Mouse (Mus musculus): ENCODE data around the gene Paqr4. TPM values are rescaled to one million over a fixed set of nuclear protein-coding genes. Genes with fewer than 3 reads are reported as not detected.

Gene Paqr4
- 6.6 and 11.9 TPM in 2 replicates for polyA plus RNA-seq (2012)

DNA sequence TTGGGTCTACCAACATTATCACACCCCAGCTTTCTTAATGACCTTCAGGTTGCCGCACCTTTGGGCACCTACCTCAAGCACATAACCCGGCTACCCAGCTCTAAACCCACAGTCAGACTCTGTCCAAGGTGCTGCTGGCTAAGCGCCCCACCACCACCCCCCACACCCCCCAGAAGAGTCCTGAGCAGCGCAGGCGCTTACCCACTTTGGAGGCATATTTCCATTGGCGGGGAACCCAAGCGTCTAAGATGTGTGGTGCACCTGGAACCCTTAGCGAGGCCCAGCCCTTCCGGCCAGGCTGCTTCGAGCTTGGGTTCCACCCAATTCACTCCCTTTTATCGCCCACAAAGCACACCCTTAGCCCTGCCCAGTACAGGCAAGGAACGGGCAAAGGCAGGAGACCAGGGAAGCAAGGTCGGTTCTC is at the start of gene Paqr4:
Gene Paqr4 (minus strand): TSS at position 270 of the 424 bp plus-strand sequence.

DNA sequence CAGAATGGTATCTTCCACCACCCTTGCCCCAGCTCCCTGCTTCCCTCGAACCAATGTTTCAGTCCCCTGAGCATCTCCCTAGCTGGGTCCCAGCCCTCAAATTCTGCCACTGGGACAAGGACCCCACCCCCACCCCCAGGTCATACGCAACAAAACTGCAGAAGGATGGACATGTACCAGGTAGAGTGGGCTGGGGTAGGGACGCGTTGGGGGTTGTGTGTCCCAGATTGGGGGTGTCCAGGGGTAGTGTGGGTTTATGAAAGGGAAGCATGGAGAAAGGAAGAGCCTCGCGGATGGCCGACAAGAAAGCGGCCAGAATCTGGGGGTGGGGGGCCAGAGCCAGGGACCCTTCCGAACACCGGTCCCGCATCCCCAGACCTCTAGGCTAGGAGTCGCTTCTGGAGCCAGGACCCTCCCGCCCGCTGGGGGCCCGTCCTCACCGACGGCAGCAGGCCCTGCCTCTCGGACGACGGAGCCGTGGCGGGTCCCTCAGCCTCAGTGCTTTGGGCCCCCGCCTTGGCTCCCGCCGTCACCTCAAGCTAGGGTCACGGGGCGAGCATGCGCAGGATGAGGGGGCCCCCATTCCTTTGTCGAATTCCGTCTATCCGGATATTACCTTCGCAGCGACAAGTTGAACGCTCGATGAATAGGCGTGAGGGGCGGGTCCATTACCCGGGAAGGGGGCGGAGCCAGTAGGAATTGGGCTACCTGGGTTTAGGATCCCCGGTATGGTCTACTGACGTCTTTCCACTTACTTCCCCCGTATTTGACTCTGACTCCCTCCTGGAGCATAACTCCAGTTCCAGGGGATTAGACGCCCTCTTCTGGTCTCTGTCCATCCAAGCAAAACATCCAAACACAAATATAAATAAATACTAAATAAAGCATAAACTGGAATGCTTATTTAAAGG is 45.1 kb upstream of the Paqr4 start, which contains the start of gene Flywch2:
Gene Flywch2 (minus strand): TSS at position 521 of the 911 bp plus-strand sequence.

DNA sequence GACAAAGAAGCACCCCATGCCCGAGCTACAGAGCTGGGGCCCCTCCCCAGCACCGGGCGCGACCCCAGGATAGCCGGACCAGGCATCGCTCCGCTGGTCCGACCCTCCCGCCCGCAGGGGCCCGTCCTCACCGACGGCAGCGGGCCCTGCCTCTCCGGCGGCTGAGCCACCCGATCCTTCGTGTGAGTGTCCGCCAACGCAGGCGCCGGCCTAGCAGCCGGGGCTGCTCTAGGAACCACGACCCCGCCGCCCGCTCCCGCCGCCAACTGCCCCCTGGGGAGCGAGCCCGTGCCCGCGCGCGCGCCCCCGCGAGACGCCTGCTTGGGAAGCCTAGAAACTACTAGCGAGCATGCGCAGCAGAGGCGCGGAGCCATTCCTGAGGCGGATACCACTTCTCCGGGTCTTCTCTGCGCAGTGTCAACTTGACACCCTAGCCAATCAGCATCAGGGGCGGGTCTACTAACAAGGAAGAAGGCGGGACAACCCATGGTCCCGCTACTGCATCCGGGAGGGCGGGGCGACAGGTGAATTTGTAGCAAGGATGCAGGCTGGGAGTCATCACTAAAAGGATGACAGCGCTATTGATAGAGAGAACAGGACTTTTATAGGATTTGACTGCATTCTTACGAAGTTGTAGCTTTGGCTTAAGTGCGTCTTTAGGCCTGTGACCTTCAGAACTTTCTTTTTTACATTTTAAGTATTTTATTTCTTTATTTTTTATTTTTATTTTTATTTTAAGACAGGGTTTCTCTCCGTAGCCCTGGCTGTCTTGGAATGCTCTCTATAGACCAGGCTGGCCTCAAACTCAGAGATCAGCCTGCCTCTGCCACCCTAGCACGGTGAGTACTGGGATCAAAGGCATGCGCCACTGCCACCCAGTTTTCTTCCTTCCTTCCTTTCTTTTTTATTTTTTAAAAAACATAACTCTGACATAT is 30.9 kb upstream of the Paqr4 start, which contains the start of gene Flywch1:
Gene Flywch1 (minus strand): TSS at position 319 of the 935 bp plus-strand sequence.

DNA sequence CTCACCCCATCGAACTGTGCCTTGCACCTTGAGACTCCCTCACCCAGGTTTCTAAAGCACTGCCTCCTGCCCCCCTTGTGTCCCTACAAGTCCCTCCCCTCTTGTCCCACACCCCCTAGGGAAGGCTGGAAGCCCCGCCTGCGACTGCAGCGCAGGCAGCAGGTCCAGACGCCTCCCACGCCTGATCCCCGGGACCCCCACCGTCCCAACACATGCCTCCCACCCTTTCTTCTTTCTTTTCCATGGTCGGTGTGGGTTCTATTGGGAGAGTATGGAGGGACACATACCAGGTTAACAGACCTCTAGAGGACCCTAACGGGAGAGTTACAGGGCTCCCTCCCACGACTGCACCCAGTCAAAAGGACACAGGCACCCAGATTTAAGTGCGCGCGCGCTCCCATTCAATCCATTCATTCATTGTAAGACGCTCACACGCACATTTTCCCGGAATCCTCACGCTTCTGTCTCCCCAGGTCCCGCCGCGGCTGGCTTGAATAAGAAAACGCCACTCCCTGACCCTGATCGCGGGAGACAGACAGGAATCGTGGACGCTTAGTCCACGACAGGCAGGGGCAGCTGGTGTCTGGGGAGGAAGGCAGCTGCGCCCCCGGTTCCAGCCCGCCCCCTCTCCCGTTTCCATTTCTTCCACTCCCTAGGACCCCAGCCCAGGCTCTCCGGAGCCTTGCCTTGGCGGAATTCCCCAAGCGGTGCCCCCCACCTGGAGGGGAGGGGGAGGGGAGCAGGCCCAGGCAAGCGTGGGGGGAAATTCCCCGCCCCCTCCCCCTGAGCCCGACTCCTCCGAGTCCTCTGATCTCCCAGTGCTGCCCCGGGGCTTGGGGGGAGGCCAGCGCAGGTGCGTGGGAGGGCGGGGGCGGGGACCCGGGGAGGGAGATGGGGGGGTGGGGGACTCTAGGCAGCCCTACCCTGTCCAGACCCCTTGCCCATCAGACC is 4.9 kb upstream of the Paqr4 start, which contains the start of gene Kremen2:
Gene Kremen2 (minus strand): TSS at position 533 of the 951 bp plus-strand sequence.

DNA sequence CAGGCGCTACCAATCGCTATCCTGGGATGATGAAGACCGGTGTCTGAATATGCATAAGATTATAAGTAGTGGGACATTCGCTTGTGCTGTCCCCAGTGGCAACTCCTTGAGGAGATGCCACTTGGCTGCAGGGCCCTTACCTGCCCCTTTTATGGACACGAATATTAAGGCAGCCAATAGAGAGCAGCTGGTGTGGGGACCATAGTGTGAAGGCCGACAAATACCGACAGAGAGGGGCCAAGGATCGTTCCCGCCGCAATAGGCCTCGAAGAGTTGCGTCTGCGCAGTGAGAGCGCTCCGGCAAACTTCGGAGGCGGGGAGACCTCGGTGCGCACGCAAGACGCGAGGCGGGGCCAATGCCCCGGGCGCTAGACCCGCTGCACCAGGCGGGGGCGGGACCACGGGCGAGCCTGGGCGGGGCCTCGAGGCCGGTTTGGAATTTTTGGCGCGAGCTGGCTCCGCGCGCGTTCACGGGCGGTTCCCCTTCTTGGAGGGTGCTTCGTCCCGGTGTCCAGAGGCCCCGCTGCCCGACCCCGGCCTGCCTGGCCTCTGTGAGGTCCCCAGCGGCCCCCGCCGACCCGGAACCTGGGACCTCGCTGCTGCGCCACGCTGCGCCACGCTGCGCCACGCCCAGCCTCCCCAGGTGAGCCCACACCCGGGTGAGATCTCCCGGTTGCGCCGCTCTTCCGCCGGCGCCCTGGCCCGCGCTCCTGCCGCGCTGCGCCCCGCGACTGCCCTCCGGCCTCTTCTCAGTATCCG is 14.5 kb downstream of the Paqr4 start, which contains the start of gene Pkmyt1:
Gene Pkmyt1 (plus strand): TSS at position 338 of the 759 bp plus-strand sequence.

DNA sequence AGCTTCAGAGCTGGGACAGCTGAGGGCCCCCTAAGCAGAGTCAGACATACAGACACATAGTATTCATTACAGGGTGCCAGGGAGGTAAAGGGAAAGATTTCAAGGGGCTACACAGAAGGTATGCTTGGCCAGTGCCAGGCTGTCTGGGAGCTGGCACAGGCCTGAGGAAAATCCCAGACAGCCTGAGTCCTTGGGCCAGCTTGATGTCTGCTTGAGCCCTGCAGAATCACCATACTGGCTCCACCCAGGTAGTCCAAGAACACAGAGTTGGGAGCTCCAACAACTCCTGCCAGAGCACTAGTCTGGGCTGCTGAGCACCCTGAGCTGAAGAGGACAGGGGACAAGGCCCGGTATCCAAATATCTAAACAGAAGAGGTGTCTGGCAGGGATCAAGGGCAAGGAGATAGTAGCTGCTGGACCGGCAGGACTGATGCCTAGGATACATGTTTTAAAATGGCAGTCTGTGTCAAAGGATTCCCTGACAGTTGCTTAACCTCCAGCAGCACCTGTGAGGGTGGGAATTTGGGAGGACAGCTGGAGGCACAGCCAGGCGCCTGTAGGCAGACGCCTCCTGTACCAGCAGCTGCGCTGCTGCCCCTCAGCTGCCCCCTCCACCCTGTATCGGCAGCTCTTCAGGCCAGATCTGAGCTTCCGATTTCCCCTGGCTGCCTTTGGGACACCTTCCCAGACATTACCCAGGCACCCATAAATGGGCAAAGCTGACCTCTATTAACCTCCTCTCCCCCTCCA is 18.1 kb downstream of the Paqr4 start, which contains the start of gene 1520401A03Rik:
Gene 1520401A03Rik (minus strand): TSS at position 408 of the 750 bp plus-strand sequence.

Other genes starting within 250 kb of the Paqr4 start
- 14.9 and 16.4 TPM in 2 replicates for gene Zfp213, start 176.6 kb downstream of the Paqr4 start, polyA plus RNA-seq (2012)
- gene Zfp13, start 141.4 kb downstream of the Paqr4 start, polyA plus RNA-seq (2012), result 0.21 and 0.53 TPM in 2 replicates
- gene Zscan10, start 140.0 kb downstream of the Paqr4 start, polyA plus RNA-seq (2012), result 0.04 TPM in 1 of 2 replicates, not detected in the other
- 3.6 and 6.2 TPM in 2 replicates for gene Mmp25, start 95.6 kb downstream of the Paqr4 start, polyA plus RNA-seq (2012)
- gene Bicdl2, start 80.4 kb downstream of the Paqr4 start, polyA plus RNA-seq (2012), result 0.12 TPM in 1 of 2 replicates, not detected in the other
- gene Hcfc1r1, start 67.3 kb downstream of the Paqr4 start, polyA plus RNA-seq (2012), result 198 and 201 TPM in 2 replicates
- 85.4 and 101 TPM in 2 replicates for gene Thoc6, start 67.0 kb downstream of the Paqr4 start, polyA plus RNA-seq (2012)
- gene Tnfrsf12a, start 63.4 kb downstream of the Paqr4 start, polyA plus RNA-seq (2012), result 59.9 and 90.1 TPM in 2 replicates
- not detected in 2 replicates for gene Cldn6, start 61.6 kb downstream of the Paqr4 start, polyA plus RNA-seq (2012)
- not detected in 2 replicates for gene Cldn9, start 56.8 kb downstream of the Paqr4 start, polyA plus RNA-seq (2012)
- gene 1520401A03Rik, start 18.1 kb downstream of the Paqr4 start, polyA plus RNA-seq (2012), result 0.04 TPM in 1 of 2 replicates, not detected in the other
- 234 and 248 TPM in 2 replicates for gene Pkmyt1, start 14.5 kb downstream of the Paqr4 start, polyA plus RNA-seq (2012)
- gene Kremen2, start 5.0 kb upstream of the Paqr4 start, polyA plus RNA-seq (2012), result 0.10 and 0.19 TPM in 2 replicates
- 48.3 and 66.6 TPM in 2 replicates for gene Flywch1, start 30.7 kb upstream of the Paqr4 start, polyA plus RNA-seq (2012)
- 13.9 and 18.9 TPM in 2 replicates for gene Flywch2, start 45.2 kb upstream of the Paqr4 start, polyA plus RNA-seq (2012)
- 226 and 408 TPM in 2 replicates for gene Srrm2, start 49.7 kb upstream of the Paqr4 start, polyA plus RNA-seq (2012)
- 607 and 611 TPM in 2 replicates for gene Elob, start 88.3 kb upstream of the Paqr4 start, polyA plus RNA-seq (2012)
- not detected in 2 replicates for gene Prss33, start 95.2 kb upstream of the Paqr4 start, polyA plus RNA-seq (2012)
- gene Prss32, start 103.0 kb upstream of the Paqr4 start, polyA plus RNA-seq (2012), result not detected in 2 replicates
- gene Prss41, start 103.3 kb upstream of the Paqr4 start, polyA plus RNA-seq (2012), result not detected in 2 replicates
- gene Prss21, start 127.2 kb upstream of the Paqr4 start, polyA plus RNA-seq (2012), result not detected in 2 replicates
- not detected in 2 replicates for gene Dcpp1, start 140.0 kb upstream of the Paqr4 start, polyA plus RNA-seq (2012)
- not detected in 2 replicates for gene Dcpp2, start 140.0 kb upstream of the Paqr4 start, polyA plus RNA-seq (2012)
- gene Dcpp3, start 176.6 kb upstream of the Paqr4 start, polyA plus RNA-seq (2012), result not detected in 2 replicates
- not detected in 2 replicates for gene Sbp, start 200.8 kb upstream of the Paqr4 start, polyA plus RNA-seq (2012)
- gene Sbpl, start 214.4 kb upstream of the Paqr4 start, polyA plus RNA-seq (2012), result not detected in 2 replicates
- 0.25 and 0.40 TPM in 2 replicates for gene Prss30, start 239.7 kb upstream of the Paqr4 start, polyA plus RNA-seq (2012)

All from megakaryocyte-erythroid progenitor cell, adult 5 weeks (primary cell).